Mouse (Mus musculus): ENCODE data around the gene Otud4. TPM values are rescaled to one million over a fixed set of nuclear protein-coding genes. Genes with fewer than 3 reads are reported as not detected.
"Not testable (repeated sequence)": the region's sequence is repeated elsewhere in the genome, so short reads cannot be mapped to it uniquely, and the experiment has no call there.

The Otud4 gene
- polyA plus RNA-seq, 1 experiment from 2014 or later = 12.4 TPM

- Histone ChIP-seq H3K4me2 (peak overlapping the region; percentile 77), H3K27me3 (replicated peaks) (no peaks in the 10 kb centered on the region), H3K4me3 (peak overlapping the region; percentile 75), H3K36me3 (peaks cover 2% of the 10 kb centered on the region), H3K9me3 (peaks cover 14% of the 10 kb centered on the region), H3K4me1 (peaks cover 31% of the 10 kb centered on the region), H3K27ac (replicated peaks) (peak overlapping the region; percentile 98), H3K9ac (peak overlapping the region; percentile 98)
- WGBS = under 1% methylated on average over 76 of the region's 77 CpGs
- ATAC-seq (ENCODE audit: extremely low read depth, insufficient number of reproducible peaks, low FRiP score, low TSS enrichment) = peak; percentile 99
These were observed 490 bp upstream of the Otud4 start for GRCm38 (mm10) chr8:79638707-79639549.

- ATAC-seq (ENCODE audit: extremely low read depth, insufficient number of reproducible peaks, low FRiP score, low TSS enrichment) = no peak
- H3K9ac ChIP-seq = peak overlapping the region; percentile 98
- H3K27ac ChIP-seq (replicated peaks) = peak overlapping the region; percentile 98
- H3K4me2 ChIP-seq = peak overlapping the region; percentile 77
- H3K9me3 ChIP-seq = no peaks in the 10 kb centered on the region
- H3K27me3 ChIP-seq (replicated peaks) = no peaks in the 10 kb centered on the region
- 3% methylated on average over 1 of the region's 1 CpGs for WGBS
- peak overlapping the region; percentile 75 for H3K4me3 ChIP-seq
- H3K4me1 ChIP-seq = peaks cover 35% of the 10 kb centered on the region
- H3K36me3 ChIP-seq = peaks cover 22% of the 10 kb centered on the region
These were observed 1.7 kb downstream of the Otud4 start for GRCm38 (mm10) chr8:79641119-79641518.

- Histone ChIP-seq H3K4me3 (no peak overlapping the region), H3K9me3 (no peaks in the 10 kb centered on the region), H3K4me1 (peaks cover 19% of the 10 kb centered on the region), H3K27me3 (replicated peaks) (no peaks in the 10 kb centered on the region), H3K27ac (replicated peaks) (no peak overlapping the region), H3K4me2 (no peak overlapping the region), H3K9ac (no peak overlapping the region), H3K36me3 (peaks cover 75% of the 10 kb centered on the region)
- no peak for ATAC-seq (ENCODE audit: extremely low read depth, insufficient number of reproducible peaks, low FRiP score, low TSS enrichment)
- 85% methylated on average over 4 of the region's 4 CpGs for WGBS
These were observed 10.2 kb downstream of the Otud4 start for GRCm38 (mm10) chr8:79649569-79649968.

- Histone ChIP-seq H3K4me3 (no peak overlapping the region), H3K27me3 (replicated peaks) (no peaks in the 10 kb centered on the region), H3K36me3 (peaks cover 77% of the 10 kb centered on the region), H3K9ac (no peak overlapping the region), H3K27ac (replicated peaks) (no peak overlapping the region), H3K4me2 (no peak overlapping the region), H3K4me1 (peaks cover 19% of the 10 kb centered on the region), H3K9me3 (no peaks in the 10 kb centered on the region)
- ATAC-seq (ENCODE audit: extremely low read depth, insufficient number of reproducible peaks, low FRiP score, low TSS enrichment) = no peak
- 90% methylated on average over 1 of the region's 1 CpGs for WGBS
These were observed 10.9 kb downstream of the Otud4 start for GRCm38 (mm10) chr8:79650158-79650814.

- ATAC-seq (ENCODE audit: extremely low read depth, insufficient number of reproducible peaks, low FRiP score, low TSS enrichment) = no peak
- H3K36me3 ChIP-seq = peaks cover 77% of the 10 kb centered on the region
- WGBS = 69% methylated on average over 4 of the region's 4 CpGs
- H3K9me3 ChIP-seq = no peaks in the 10 kb centered on the region
- H3K27me3 ChIP-seq (replicated peaks) = no peaks in the 10 kb centered on the region
- H3K27ac ChIP-seq (replicated peaks) = no peak overlapping the region
- no peak overlapping the region for H3K4me3 ChIP-seq
- H3K4me2 ChIP-seq = no peak overlapping the region
- H3K4me1 ChIP-seq = peaks cover 15% of the 10 kb centered on the region
- H3K9ac ChIP-seq = no peak overlapping the region
These were observed 14.3 kb downstream of the Otud4 start for GRCm38 (mm10) chr8:79653736-79654135.

- peaks cover 88% of the 10 kb centered on the region for H3K36me3 ChIP-seq
These were observed 19.3 kb downstream of the Otud4 start for GRCm38 (mm10) chr8:79658715-79659114.

GRCm38 (mm10) chr8:79676461-79676860 is 37.0 kb downstream of the Otud4 start:
- no peak overlapping the region for H3K9ac ChIP-seq
- no peak overlapping the region for H3K4me2 ChIP-seq
- H3K9me3 ChIP-seq = no peaks in the 10 kb centered on the region
- H3K4me3 ChIP-seq = no peak overlapping the region
- 79% methylated on average over 4 of the region's 4 CpGs for WGBS
- peaks cover 5% of the 10 kb centered on the region for H3K4me1 ChIP-seq
- peaks cover 54% of the 10 kb centered on the region for H3K36me3 ChIP-seq
- H3K27ac ChIP-seq (replicated peaks) = no peak overlapping the region
- H3K27me3 ChIP-seq (replicated peaks) = no peaks in the 10 kb centered on the region
- ATAC-seq (ENCODE audit: extremely low read depth, insufficient number of reproducible peaks, low FRiP score, low TSS enrichment) = no peak

More at GRCm38 (mm10) chr8:79658715-79659114, 19.3 kb downstream of the Otud4 start:
- not testable (repeated sequence) for H3K27ac ChIP-seq (replicated peaks); H3K4me2 ChIP-seq; H3K27me3 ChIP-seq (replicated peaks); ATAC-seq (ENCODE audit: extremely low read depth, insufficient number of reproducible peaks, low FRiP score, low TSS enrichment); H3K9me3 ChIP-seq; H3K4me3 ChIP-seq; H3K9ac ChIP-seq; H3K4me1 ChIP-seq
- WGBS = 79% methylated on average over 3 of the region's 4 CpGs

DNA sequence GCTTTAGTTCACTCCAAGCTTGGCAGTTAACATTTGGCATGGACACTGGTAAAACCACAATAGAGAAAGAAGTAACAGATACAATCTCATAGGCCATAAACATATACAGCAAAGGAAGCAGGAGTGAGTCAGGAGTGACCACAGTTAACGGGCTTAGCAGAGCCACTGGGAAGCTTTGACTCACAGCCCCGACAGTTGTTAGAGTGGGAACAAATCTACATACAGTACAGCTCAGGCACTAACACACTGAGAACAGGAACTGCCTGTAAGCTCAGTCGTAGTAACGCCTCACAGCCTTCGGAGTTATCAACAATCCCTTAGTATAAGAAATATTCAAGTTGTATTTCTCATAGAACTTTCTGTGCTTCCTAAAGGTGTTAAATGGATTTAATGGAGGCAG is 39.6 kb downstream of the Otud4 start:
- no peak for ATAC-seq (ENCODE audit: extremely low read depth, insufficient number of reproducible peaks, low FRiP score, low TSS enrichment)
- Histone ChIP-seq H3K9me3 (no peaks in the 10 kb centered on the region), H3K4me2 (no peak overlapping the region), H3K4me1 (peaks cover 5% of the 10 kb centered on the region), H3K4me3 (no peak overlapping the region), H3K27ac (replicated peaks) (no peak overlapping the region), H3K27me3 (replicated peaks) (no peaks in the 10 kb centered on the region), H3K36me3 (peaks cover 52% of the 10 kb centered on the region), H3K9ac (no peak overlapping the region)
- WGBS = 56% methylated on average over 5 of the region's 5 CpGs

DNA sequence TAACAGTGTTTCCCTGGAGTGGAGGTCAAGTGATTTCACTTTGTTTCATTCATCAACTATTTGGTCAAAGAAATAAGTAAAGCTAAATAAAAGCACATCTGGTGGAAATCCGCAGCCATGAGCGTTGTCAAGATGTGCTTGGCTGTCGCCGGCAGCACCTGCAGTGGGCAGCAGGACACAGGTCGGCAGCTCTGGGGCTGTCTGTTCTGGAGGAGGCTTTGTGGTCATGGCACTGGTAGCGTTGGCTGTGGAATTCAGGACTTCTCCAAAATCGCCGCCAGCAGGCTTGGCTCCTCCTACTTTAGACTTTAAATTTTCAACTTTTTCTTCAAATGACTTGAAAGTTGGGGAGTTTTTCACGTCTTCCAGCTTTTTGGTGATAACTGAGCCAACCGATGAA is 40.7 kb downstream of the Otud4 start:
- 37% methylated on average over 10 of the region's 10 CpGs for WGBS
- not testable (repeated sequence) for H3K4me1 ChIP-seq; ATAC-seq (ENCODE audit: extremely low read depth, insufficient number of reproducible peaks, low FRiP score, low TSS enrichment); H3K27ac ChIP-seq (replicated peaks); H3K27me3 ChIP-seq (replicated peaks); H3K9me3 ChIP-seq
- peak overlapping the region; percentile 76 for H3K9ac ChIP-seq
- H3K4me2 ChIP-seq = peak overlapping the region; percentile 81
- peaks cover 54% of the 10 kb centered on the region for H3K36me3 ChIP-seq
- H3K4me3 ChIP-seq = peak overlapping the region; percentile 61

DNA sequence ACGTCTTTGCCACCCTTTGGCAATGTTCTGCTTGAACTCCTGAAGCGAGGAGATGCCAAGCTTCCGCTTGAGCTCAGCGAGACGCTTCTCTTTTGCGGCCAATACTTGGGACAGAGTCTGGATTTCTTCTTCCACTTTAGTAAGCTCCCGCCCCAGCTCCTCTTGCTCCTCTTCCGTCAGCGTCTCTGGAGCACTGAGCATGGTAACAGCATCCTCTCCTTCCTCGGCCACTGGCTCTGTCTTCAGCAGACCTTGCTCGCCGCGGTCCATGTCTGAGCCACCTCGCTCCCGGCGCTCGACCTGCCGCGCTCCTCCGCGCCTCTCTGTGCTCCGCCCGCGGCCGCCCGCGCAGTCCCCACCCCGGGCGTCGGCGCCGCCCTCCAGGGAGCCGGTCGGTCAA is 41.1 kb downstream of the Otud4 start:
- WGBS = 3% methylated on average over 34 of the region's 34 CpGs
- Histone ChIP-seq H3K9ac (peak overlapping the region; percentile 76), H3K4me1 (peaks cover 5% of the 10 kb centered on the region), H3K9me3 (no peaks in the 10 kb centered on the region), H3K4me2 (peak overlapping the region; percentile 81), H3K4me3 (peak overlapping the region; percentile 61), H3K27ac (replicated peaks) (no peak overlapping the region), H3K27me3 (replicated peaks) (no peaks in the 10 kb centered on the region), H3K36me3 (peaks cover 55% of the 10 kb centered on the region)
- no peak for ATAC-seq (ENCODE audit: extremely low read depth, insufficient number of reproducible peaks, low FRiP score, low TSS enrichment)

DNA sequence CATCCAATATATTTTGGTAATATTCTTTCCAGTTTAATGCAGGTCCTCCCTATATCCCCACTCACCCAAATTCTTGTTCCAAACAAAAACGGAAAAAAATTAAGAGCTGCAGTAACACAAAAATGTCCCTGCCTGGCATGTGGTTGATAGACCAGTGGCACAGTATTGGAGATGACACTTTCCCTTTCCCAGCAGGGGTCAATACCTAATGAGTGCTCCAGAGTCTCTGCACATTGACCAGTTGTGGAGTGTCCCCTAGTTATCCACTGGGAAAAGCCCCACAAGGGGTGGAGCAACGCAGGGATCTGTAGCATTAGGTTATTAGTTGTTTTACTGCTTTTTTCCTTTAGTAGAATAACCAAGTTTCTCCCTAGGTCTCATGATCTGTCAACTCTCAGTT is 41.5 kb downstream of the Otud4 start:
- H3K27me3 ChIP-seq (replicated peaks) = no peaks in the 10 kb centered on the region
- 31% methylated on average over 2 of the region's 2 CpGs for WGBS
- H3K9me3 ChIP-seq = no peaks in the 10 kb centered on the region
- peak overlapping the region; percentile 81 for H3K4me2 ChIP-seq
- no peak overlapping the region for H3K27ac ChIP-seq (replicated peaks)
- peak overlapping the region; percentile 76 for H3K9ac ChIP-seq
- H3K4me1 ChIP-seq = peaks cover 5% of the 10 kb centered on the region
- peaks cover 55% of the 10 kb centered on the region for H3K36me3 ChIP-seq
- H3K4me3 ChIP-seq = peak overlapping the region; percentile 61
- ATAC-seq (ENCODE audit: extremely low read depth, insufficient number of reproducible peaks, low FRiP score, low TSS enrichment) = no peak
